Mouse (Mus musculus) hindbrain, embryonic 11.5 days (tissue): ENCODE measurements around the gene Pld4. TPM values are rescaled to one million over a fixed set of nuclear protein-coding genes. Genes with fewer than 3 reads are reported as not detected.

Experiments used
- ATAC-seq: fragments of 200-750 bp; cut with Nextera tagmentation; 2 replicates; pipeline ENCODE4 v1.8.0; 2017; ENCODE audit warnings: mild to moderate bottlenecking, moderate TSS enrichment, moderate library complexity; ENCODE audit not compliant: low FRiP score
- DNase-seq: peaks from one replicate; pipeline ENCODE4 v3.0.0-alpha.2; 2015; ENCODE audit warnings: low spot score
- H3K27ac ChIP-seq: fragments of 300-500 bp; sonication (generic); 2 replicates; pipeline ENCODE4 v1.5.1; 2014; ENCODE audit warnings: mild to moderate bottlenecking, low read depth, low read length
- H3K27me3 ChIP-seq: fragments of 300-500 bp; sonication (generic); 2 replicates; pipeline ENCODE4 v1.6.1; 2014; ENCODE audit warnings: mild to moderate bottlenecking, low read length, moderate library complexity, mixed read lengths; ENCODE audit not compliant: control insufficient read depth, insufficient read depth
- H3K36me3 ChIP-seq: fragments of 300-500 bp; sonication (generic); 2 replicates; pipeline ENCODE4 v1.6.1; 2014; ENCODE audit warnings: mild to moderate bottlenecking, low read length, moderate library complexity, mixed read lengths; ENCODE audit not compliant: control insufficient read depth, insufficient read depth
- H3K4me1 ChIP-seq: fragments of 300-500 bp; sonication (generic); replicated peaks from 2 replicates; pipeline ENCODE4 v1.6.1; 2014; ENCODE audit warnings: low read length, mixed read lengths; ENCODE audit not compliant: control insufficient read depth, insufficient read depth
- H3K4me2 ChIP-seq: fragments of 300-500 bp; sonication (generic); replicated peaks from 2 replicates; pipeline ENCODE4 v1.6.1; 2014; ENCODE audit warnings: mild to moderate bottlenecking, low read depth, low read length
- H3K4me3 ChIP-seq: fragments of 300-500 bp; sonication (generic); 2 replicates; pipeline ENCODE4 v1.5.1; 2014; ENCODE audit warnings: low read depth, low read length
- H3K9ac ChIP-seq: fragments of 300-500 bp; sonication (generic); 2 replicates; pipeline ENCODE4 v1.6.1; 2014; ENCODE audit warnings: low read depth, low read length
- H3K9me3 ChIP-seq: fragments of 300-500 bp; sonication (generic); 2 replicates; pipeline ENCODE4 v1.6.1; 2016; ENCODE audit warnings: low read length; ENCODE audit not compliant: control insufficient read depth
- WGBS: fragments of 180-500 bp; shearing (Covaris S2); extraction: QIAGEN DNeasy Blood & Tissue Kit; methylation state at CpG from one replicate; pipeline ENCODE4 v1.1.7; 2014; 5-methylcytosine and 5-hydroxymethylcytosine counted together
- polyA plus RNA-seq: library from polyadenylated mRNA; unstranded; fragments of >200 nt; fragmentation: Nextera tagmentation; extraction: Ambion mirVana; gene quantifications from 2 replicates; pipeline ENCODE4 v1.2.1, GENCODE M21; 2014

The Pld4 gene
- polyA plus RNA-seq, 1 experiment from 2014 or later, result 6.2 TPM

DNA sequence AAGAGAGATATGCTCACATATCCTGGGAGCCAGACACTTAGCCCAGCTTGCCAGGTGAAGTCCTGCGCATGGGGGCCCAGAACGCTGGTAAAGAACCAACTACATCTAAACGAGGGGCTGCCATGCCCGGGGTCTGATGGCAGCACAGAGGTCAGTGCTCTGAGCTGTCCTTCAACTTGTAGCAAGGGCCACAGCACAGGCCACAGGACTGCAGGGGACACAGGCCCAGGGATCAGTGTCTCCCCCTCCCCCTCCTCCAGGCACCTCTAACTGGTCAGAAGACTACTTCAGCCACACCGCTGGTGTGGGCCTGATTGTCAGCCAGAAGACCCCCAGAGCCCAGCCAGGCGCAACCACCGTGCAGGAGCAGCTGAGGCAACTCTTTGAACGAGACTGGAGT lies 7.7 kb downstream of the Pld4 start:
- no peak overlapping the region for H3K4me3 ChIP-seq
- H3K27ac ChIP-seq, result no peak overlapping the region
- no peak overlapping the region for H3K4me2 ChIP-seq
- ATAC-seq (no peak), DNase-seq (no peak)
- WGBS, result 92% methylated on average over 8 of the region's 8 CpGs
- H3K4me1 ChIP-seq, result no peaks in the 10 kb centered on the region
- no peak overlapping the region for H3K9ac ChIP-seq
- no peaks in the 10 kb centered on the region for H3K9me3 ChIP-seq
- H3K36me3 ChIP-seq, result no peaks in the 10 kb centered on the region
- H3K27me3 ChIP-seq, result no peaks in the 10 kb centered on the region

DNA sequence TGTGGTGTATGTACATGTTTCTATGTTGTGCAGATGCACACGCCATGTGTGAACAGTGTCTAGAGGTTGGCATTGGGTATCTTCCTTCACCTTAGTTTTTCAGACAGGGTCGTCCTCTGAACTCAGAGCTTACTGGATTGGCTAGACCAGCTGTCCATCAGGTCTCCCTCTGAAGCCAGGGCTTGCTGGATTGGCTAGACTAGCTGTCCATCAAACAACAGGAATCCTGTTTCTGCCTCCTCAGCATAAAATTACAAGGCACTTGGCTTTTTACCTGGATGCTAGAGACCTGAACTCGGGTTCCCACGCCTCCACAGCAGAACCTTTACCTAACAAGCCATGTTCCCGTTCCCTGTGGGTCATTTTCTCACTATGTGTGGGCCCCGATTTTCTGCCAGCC lies 8.6 kb downstream of the Pld4 start:
- Histone ChIP-seq H3K9ac (no peak overlapping the region), H3K27ac (no peak overlapping the region), H3K36me3 (no peaks in the 10 kb centered on the region), H3K4me1 (no peaks in the 10 kb centered on the region), H3K4me3 (no peak overlapping the region), H3K27me3 (no peaks in the 10 kb centered on the region), H3K9me3 (no peaks in the 10 kb centered on the region), H3K4me2 (no peak overlapping the region)
- ATAC-seq, result no peak
- DNase-seq, result no peak
- 86% methylated on average over 6 of the region's 6 CpGs for WGBS

DNA sequence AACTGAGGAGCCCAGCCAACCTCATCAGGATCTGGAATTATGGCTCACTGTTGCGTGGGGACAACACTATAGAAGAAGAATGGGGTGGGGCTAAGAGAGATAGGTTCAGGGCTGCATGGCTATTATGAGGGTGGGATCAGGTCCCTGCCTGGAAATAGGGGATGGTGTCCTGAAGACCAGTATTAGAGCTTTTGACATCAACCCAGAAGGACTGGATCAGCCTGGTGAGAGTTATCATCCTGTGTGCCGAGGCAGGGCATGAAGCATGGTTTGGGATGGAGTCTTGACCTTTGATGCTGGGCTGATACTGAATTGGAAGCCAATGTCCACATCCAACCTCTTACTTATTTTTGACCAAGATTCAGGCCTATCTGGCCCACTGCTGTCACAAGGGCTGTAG lies 9.3 kb downstream of the Pld4 start:
- ATAC-seq (no peak), DNase-seq (no peak)
- no peaks in the 10 kb centered on the region for H3K4me1 ChIP-seq
- no peak overlapping the region for H3K4me3 ChIP-seq
- no peaks in the 10 kb centered on the region for H3K36me3 ChIP-seq
- H3K27ac ChIP-seq, result no peak overlapping the region
- no peak overlapping the region for H3K4me2 ChIP-seq
- H3K27me3 ChIP-seq, result no peaks in the 10 kb centered on the region
- H3K9ac ChIP-seq, result no peak overlapping the region
- WGBS, result 75% methylated on average over 2 of the region's 2 CpGs
- H3K9me3 ChIP-seq, result no peaks in the 10 kb centered on the region

DNA sequence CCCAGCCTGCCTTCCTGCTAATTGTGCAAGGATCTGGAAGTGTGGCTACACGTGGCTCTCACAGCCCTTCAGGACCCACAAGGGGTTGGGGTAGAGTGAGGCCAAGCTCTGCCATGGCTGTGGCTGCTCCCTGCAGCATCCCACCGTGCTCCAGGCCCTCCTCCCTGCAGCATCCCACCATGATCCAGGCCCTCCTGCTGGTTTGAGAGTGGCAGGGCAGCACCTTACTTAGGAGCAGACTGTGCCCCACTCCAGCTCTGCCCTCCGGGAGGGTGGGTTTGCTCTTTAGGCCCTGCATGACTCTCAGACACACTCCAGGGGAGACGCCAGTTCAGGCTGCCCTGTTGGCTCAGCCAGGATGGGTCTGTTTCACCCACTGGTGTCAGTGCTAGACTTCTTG lies 9.9 kb downstream of the Pld4 start:
- DNase-seq (no peak), ATAC-seq (no peak)
- Histone ChIP-seq H3K27ac (no peak overlapping the region), H3K4me1 (no peaks in the 10 kb centered on the region), H3K9ac (no peak overlapping the region), H3K9me3 (no peaks in the 10 kb centered on the region), H3K4me2 (no peak overlapping the region), H3K4me3 (no peak overlapping the region), H3K27me3 (no peaks in the 10 kb centered on the region), H3K36me3 (no peaks in the 10 kb centered on the region)
- 84% methylated on average over 4 of the region's 4 CpGs for WGBS

DNA sequence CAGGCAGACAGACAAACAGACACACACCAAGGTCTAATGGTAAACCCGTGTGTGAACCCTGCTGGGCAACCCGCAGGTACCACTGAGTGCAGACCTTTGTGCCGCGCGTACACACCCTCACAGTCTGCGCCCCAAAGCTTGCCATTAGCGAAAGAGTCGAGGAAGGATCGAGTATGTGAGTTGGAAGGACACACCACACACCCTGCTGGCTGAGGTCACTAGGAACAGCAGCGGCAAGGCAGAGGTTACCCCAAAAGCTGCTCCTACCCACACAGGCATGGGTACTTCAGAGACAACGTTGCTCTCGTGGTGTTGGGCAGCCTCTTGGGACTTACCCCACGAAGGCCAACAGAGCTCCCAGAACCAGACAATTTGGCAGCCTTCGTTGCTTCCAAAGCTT lies 11.9 kb downstream of the Pld4 start:
- H3K27me3 ChIP-seq, result no peaks in the 10 kb centered on the region
- H3K4me1 ChIP-seq, result no peaks in the 10 kb centered on the region
- no peak overlapping the region for H3K4me3 ChIP-seq
- no peak overlapping the region for H3K27ac ChIP-seq
- no peaks in the 10 kb centered on the region for H3K9me3 ChIP-seq
- H3K36me3 ChIP-seq, result no peaks in the 10 kb centered on the region
- H3K9ac ChIP-seq, result no peak overlapping the region
- H3K4me2 ChIP-seq, result no peak overlapping the region
- ATAC-seq (no peak), DNase-seq (no peak)
- 93% methylated on average over 14 of the region's 14 CpGs for WGBS

DNA sequence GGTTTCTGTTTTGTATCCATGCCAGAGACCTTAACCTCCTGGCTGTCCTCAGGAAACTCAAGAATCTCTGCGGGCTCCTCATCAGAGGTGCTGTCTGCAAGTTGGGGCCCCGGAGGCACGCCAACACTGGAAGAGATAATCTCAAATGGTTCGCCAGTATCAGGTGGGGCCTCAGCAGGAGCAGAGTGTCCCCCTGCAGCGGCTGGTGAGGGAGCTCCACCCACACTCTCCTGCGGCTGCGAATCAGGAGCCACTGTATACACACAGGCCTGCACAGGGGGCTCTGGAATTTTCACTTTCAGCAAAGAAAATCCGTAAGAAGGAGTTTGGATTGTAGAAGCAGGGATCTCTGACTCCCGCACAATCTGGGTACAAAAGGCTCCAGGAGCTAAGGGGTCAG lies 12.9 kb downstream of the Pld4 start:
- DNase-seq (no peak), ATAC-seq (no peak)
- H3K4me2 ChIP-seq, result no peak overlapping the region
- WGBS, result 41% methylated on average over 9 of the region's 9 CpGs
- no peaks in the 10 kb centered on the region for H3K9me3 ChIP-seq
- H3K27me3 ChIP-seq, result no peaks in the 10 kb centered on the region
- H3K4me1 ChIP-seq, result no peaks in the 10 kb centered on the region
- no peaks in the 10 kb centered on the region for H3K36me3 ChIP-seq
- no peak overlapping the region for H3K9ac ChIP-seq
- H3K27ac ChIP-seq, result no peak overlapping the region
- no peak overlapping the region for H3K4me3 ChIP-seq

DNA sequence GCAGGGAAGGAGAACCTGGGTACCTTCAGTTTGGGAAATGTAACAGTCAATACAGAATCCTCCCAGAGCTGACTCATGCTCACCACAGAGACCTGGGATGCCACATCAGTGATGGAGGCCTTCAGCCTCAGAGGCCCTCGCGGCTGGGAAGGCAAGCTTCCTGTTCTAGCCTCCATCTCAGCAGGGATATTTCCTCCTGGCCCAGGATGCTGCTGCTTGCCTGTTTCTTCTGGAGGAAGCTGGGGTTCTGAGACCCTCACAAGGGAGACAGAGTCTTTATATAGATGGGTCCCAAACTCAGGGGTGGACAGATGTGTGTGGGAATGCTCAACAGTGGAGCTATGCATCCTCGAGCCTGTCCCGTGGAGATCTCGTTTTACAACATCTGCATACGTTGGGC lies 13.6 kb downstream of the Pld4 start:
- ATAC-seq, result no peak
- Histone ChIP-seq H3K27ac (no peak overlapping the region), H3K27me3 (no peaks in the 10 kb centered on the region), H3K36me3 (no peaks in the 10 kb centered on the region), H3K4me3 (no peak overlapping the region), H3K4me2 (no peak overlapping the region), H3K9me3 (no peaks in the 10 kb centered on the region), H3K9ac (no peak overlapping the region), H3K4me1 (no peaks in the 10 kb centered on the region)
- no peak for DNase-seq
- WGBS, result 87% methylated on average over 6 of the region's 6 CpGs

DNA sequence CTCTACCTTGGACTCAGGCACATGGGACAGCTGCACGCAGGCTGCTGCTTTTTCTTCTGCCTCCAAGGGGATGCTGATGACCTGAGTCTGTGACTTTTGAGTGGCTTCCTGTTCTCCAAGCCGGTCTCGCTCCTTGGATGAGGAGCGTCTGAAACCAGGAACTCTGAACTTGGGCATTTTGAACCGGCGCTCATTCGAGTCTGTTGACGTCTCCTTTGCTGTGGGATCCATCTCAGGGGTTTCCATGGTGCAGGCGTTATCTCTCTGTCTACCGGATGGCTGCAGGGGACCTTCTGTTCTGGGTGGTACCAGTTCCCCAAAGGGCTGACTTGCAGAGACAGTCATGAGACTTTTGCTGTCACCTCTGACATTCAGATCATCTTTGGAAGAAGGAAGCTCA lies 14.0 kb downstream of the Pld4 start:
- no peak for DNase-seq
- H3K9me3 ChIP-seq, result no peaks in the 10 kb centered on the region
- H3K36me3 ChIP-seq, result no peaks in the 10 kb centered on the region
- H3K4me2 ChIP-seq, result no peak overlapping the region
- ATAC-seq, result no peak
- WGBS, result 99% methylated on average over 10 of the region's 10 CpGs
- no peak overlapping the region for H3K9ac ChIP-seq
- no peaks in the 10 kb centered on the region for H3K4me1 ChIP-seq
- no peak overlapping the region for H3K4me3 ChIP-seq
- no peaks in the 10 kb centered on the region for H3K27me3 ChIP-seq
- H3K27ac ChIP-seq, result no peak overlapping the region

DNA sequence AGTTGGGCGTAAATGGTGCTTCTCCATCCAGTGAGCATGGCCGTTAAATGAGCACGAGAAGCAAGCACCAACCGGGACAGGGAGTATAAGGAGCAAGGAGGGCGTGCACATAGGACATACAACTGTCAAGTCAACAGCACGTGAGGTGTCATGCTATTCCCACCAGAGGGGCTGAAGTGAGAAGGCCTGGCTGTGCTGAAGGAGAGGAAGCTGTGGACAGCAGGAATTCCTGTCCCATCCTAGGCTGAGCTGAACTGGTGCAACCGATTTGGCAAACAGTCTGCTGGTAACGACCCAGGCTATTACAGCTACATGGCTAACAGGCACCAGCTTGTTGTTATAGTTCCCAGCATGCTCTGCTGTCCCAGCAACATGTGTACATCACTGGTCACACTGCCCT lies 30.6 kb downstream of the Pld4 start:
- no peak overlapping the region for H3K9ac ChIP-seq
- no peaks in the 10 kb centered on the region for H3K9me3 ChIP-seq
- ATAC-seq (no peak), DNase-seq (no peak)
- H3K27me3 ChIP-seq, result no peaks in the 10 kb centered on the region
- no peak overlapping the region for H3K4me2 ChIP-seq
- no peak overlapping the region for H3K27ac ChIP-seq
- 78% methylated on average over 8 of the region's 8 CpGs for WGBS
- no peaks in the 10 kb centered on the region for H3K36me3 ChIP-seq
- H3K4me1 ChIP-seq, result no peaks in the 10 kb centered on the region
- no peak overlapping the region for H3K4me3 ChIP-seq
